Mouse (Mus musculus) ES-E14 (cell line): ENCODE data around the gene C1ra. TPM values are rescaled to one million over a fixed set of nuclear protein-coding genes. Genes with fewer than 3 reads are reported as not detected.
A peak's percentile ranks its signal among the peaks of the same experiment; 100 is the strongest.

Experiments
- DNase-seq: peaks from one replicate; pipeline ENCODE4 v3.0.0-alpha.2; 2013; ENCODE audit warnings: low read depth, low spot score
- H3K27ac ChIP-seq: 2 replicates; pipeline ENCODE4 v1.5.1; 2012; ENCODE audit warnings: low read depth, mild to moderate bottlenecking, low read length, moderate library complexity, mixed read lengths; ENCODE audit not compliant: poor library complexity, insufficient read depth, severe bottlenecking
- H3K36me3 ChIP-seq: 2 replicates; pipeline ENCODE4 v1.6.1; 2012; ENCODE audit warnings: mild to moderate bottlenecking, low read length, moderate library complexity, mixed read lengths; ENCODE audit not compliant: control insufficient read depth, poor library complexity, insufficient read depth, severe bottlenecking
- H3K4me1 ChIP-seq, 2 experiments: fragments of 150-350 bp in 1 of 2; sonication (generic) in 1 of 2; 2 replicates each; pipeline ENCODE4 v1.6.1; 2012; ENCODE audit warnings: low read length in 2 of 2, mild to moderate bottlenecking in 1 of 2, mixed read lengths in 1 of 2; ENCODE audit not compliant: control insufficient read depth in 2 of 2, insufficient read depth in 2 of 2, poor library complexity in 1 of 2
- H3K4me3 ChIP-seq, 2 experiments: fragments of 150-350 bp in 1 of 2; sonication (generic) in 1 of 2; 2 replicates each; pipeline ENCODE4 v1.5.1; 2012; ENCODE audit warnings: low read length in 2 of 2, low read depth in 1 of 2, mild to moderate bottlenecking in 1 of 2, mixed read lengths in 1 of 2; ENCODE audit not compliant: insufficient read depth in 1 of 2, poor library complexity in 1 of 2, severe bottlenecking in 1 of 2
- H3K9ac ChIP-seq: 2 replicates; pipeline ENCODE4 v1.6.1; 2012; ENCODE audit warnings: low read depth, mild to moderate bottlenecking, low read length, mixed read lengths; ENCODE audit not compliant: poor library complexity, insufficient read depth, severe bottlenecking
- H3K9me3 ChIP-seq: fragments of 150-350 bp; sonication (generic); 2 replicates; pipeline ENCODE4 v1.6.1; 2012; ENCODE audit warnings: low read depth, mild to moderate bottlenecking, low read length; ENCODE audit not compliant: control insufficient read depth, insufficient read depth
- CHD2 ChIP-seq: IDR thresholded peaks from 2 replicates; pipeline ENCODE4 v1.6.1; 2014; ENCODE audit warnings: mild to moderate bottlenecking, low read depth, low read length, inconsistent platforms
- HCFC1 ChIP-seq: IDR thresholded peaks from 2 replicates; pipeline ENCODE4 v1.6.1; 2012; ENCODE audit warnings: low read length, inconsistent platforms, borderline replicate concordance; ENCODE audit not compliant: insufficient read depth
- MAFK ChIP-seq: IDR thresholded peaks from 2 replicates; pipeline ENCODE4 v1.6.1; 2014; ENCODE audit warnings: mild to moderate bottlenecking, low read depth, low read length, inconsistent platforms; ENCODE audit not compliant: insufficient read depth
- ZC3H11A ChIP-seq: IDR thresholded peaks from 2 replicates; pipeline ENCODE4 v1.6.1; 2012; ENCODE audit warnings: low read depth, mild to moderate bottlenecking, inconsistent platforms, low read length, borderline replicate concordance
- ZNF384 ChIP-seq: IDR thresholded peaks from 2 replicates; pipeline ENCODE4 v1.6.1; 2012; ENCODE audit warnings: low read depth, low read length, inconsistent platforms
- in situ Hi-C, 2 experiments: fragments of 600-800 bp; cut with MboI; formaldehyde crosslinking; loops; one replicate each; pipeline ENCODE4 v1.15.1; 2025; ENCODE audit warnings: low sequenced_read_pairs in 2 of 2, inconsistent platforms in 1 of 2; ENCODE audit not compliant: unreplicated experiment in 2 of 2
- total RNA-seq: library from RNA; depleted of rRNA; stranded (reverse); fragments of 300-350 nt; gene quantifications from 2 replicates; pipeline ENCODE4 v1.2.3, GENCODE M21; 2012

C1ra gene
- total RNA-seq, 1 experiment: 0.31 TPM

DNA sequence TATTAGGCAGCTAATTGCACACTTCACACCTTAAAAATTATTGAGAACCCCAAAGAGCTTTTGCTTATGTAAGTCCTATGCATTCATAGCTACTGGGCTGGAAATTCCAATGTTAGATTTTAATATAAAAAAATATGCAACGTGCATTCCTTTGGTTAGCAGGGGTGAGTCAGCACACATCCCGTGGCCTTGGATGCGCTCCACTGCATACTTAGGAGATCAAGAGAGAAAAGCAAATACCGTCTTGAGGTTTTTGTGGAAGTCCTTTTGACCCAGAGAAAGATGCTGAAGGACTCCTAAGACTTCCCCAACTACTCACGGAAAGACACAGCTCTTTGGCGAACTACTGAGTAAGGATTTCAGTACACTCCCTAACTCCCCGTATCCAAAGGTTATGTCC lies 27.4 kb upstream of the C1ra start:
- H3K9ac ChIP-seq: no peak overlapping the region; the same call in 1 of the 2 replicates
- DNase-seq: no peak
- no peaks in the 10 kb centered on the region for H3K36me3 ChIP-seq
- no peaks in the 10 kb centered on the region for H3K9me3 ChIP-seq
- H3K4me3 ChIP-seq: peak overlapping the region in 1 of 2 experiments; percentile 82; a peak in 2 of 4 replicates
- in situ Hi-C loops: no loop called here
- H3K4me1 ChIP-seq: peaks cover 5 to 11% of the 10 kb centered on the region in 2 experiments; a peak in 3 of 4 replicates
- TF ChIP-seq ZC3H11A (no peak), HCFC1 (no peak), CHD2 (no peak), MAFK (no peak), ZNF384 (no peak)
- H3K27ac ChIP-seq: no peak overlapping the region

DNA sequence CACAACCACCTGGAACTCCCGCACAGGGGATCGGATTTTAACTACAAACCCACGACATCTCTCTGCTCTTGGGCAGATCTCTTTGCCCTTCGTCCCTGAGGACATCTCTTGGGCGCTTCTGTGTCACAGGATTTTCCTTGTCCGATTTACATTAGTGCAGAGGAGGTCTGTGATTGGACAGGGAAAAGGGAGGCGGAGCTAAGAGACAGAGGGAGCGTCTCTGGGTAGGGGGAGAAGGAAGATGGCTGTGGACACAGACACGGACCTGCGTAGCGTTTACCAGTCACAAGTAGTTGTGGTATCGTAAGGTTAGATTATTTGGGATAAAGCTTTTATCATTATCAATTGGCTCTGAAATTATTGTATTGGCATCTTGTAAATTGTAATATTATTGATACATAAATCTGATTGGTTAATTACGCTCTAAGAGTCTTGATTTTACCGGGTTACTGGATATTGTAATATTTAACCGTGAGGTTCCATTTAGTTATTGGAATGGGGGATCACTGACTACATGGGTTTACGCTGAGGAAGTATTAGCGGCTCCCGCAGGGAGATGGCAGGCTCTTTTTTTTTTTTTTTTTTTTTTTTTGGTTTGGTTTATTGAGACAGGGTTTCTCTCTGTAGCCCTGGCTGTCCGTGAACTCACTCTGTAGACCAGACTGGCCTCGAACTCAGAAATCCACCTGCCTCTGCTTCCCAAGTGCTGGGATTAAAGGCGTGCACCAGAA lies 26.6 kb upstream of the C1ra start:
- peak overlapping the region; percentile 71 for H3K9ac ChIP-seq
- H3K27ac ChIP-seq: no peak overlapping the region
- in situ Hi-C loops: no loop called here
- H3K9me3 ChIP-seq: no peaks in the 10 kb centered on the region
- H3K36me3 ChIP-seq: no peaks in the 10 kb centered on the region
- DNase-seq: no peak
- peaks cover 5 to 8% of the 10 kb centered on the region in 2 experiments; a peak in 2 of 4 replicates for H3K4me1 ChIP-seq
- TF ChIP-seq ZNF384 (peak; percentile 88), CHD2 (no peak), HCFC1 (no peak)
- H3K4me3 ChIP-seq: peak overlapping the region; percentile 36 to 82

DNA sequence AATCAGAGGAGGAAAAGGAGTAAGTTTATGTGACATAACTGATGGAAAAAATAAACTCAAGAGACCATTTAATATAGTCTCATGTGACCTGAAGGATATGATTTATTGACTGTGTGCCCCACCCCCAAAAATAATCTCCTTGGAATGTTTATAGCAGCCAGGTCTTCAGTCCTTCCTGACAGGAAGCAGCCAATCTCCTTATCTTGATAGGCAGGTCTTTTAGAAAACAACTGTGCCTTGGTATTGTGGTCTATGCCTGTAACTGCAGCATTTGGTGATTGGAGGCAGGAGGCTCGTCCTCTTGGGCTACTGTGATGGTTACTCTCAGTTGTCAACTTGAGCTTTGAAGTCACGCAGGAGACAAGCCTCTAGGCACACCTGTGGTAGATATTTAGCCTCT lies 24.7 kb upstream of the C1ra start:
- no peaks in the 10 kb centered on the region for H3K36me3 ChIP-seq

DNA sequence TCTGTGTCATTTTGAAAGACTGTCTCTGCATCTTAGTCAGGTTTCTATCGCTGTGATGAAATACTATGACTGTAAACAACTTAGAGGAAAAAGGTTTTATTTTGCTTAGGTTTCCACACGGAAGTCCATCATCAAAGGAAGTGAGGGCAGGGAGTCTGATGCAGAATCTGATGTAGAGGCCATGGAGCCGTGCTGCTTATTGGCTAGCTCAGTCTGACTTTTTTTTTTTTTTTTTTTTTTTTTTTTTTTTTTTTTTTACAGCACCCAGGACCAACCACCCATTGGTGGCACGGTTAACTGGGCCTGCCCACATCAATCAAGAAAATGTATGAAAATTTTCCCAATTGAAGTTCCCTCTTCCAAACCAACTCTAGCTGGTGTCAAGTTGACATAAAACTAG lies 23.3 kb upstream of the C1ra start:
- in situ Hi-C loops: no loop called here
- no peak for DNase-seq
- Histone ChIP-seq H3K9me3 (no peaks in the 10 kb centered on the region), H3K9ac (no peak overlapping the region), H3K36me3 (no peaks in the 10 kb centered on the region), H3K4me3 (no peak overlapping the region), H3K27ac (no peak overlapping the region), H3K4me1 (peaks cover 5 to 7% of the 10 kb centered on the region in 2 experiments; a peak in 2 of 4 replicates)
- TF ChIP-seq ZNF384: peak; percentile 75; the same call in 1 of the 2 replicates
- TF ChIP-seq HCFC1: no peak
- TF ChIP-seq CHD2: no peak

More for the DNA sequence above, 24.7 kb upstream of the C1ra start:
- Histone ChIP-seq H3K4me3 (no peak overlapping the region), H3K27ac (no peak overlapping the region), H3K9ac (no peak overlapping the region), H3K4me1 (peaks cover 4 to 5% of the 10 kb centered on the region in 2 experiments; a peak in 2 of 4 replicates), H3K9me3 (no peaks in the 10 kb centered on the region)
- in situ Hi-C loops: no loop called here
- no peak for TF ChIP-seq ZNF384
- no peak for TF ChIP-seq HCFC1
- TF ChIP-seq MAFK: no peak
- TF ChIP-seq ZC3H11A: no peak
- TF ChIP-seq CHD2: no peak
- DNase-seq: no peak

DNA sequence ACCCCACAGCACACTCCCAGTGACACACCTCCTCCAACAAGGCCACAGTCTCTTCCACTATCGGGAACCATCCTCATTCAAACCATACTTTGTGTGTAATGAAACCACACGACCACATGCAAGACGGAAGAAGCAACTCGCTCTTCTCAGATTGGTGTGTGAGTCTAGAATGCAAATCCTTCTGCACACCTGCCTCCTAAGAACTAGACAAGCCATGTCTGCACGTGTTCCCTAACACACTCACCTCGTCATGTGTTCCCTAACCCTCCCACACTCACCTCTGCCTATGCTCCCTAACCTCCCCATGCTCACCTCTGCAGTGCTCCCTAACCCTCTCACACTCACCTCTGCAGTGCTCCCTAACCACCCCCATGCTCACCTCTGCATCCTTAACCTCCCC lies 20.8 kb upstream of the C1ra start:
- Histone ChIP-seq H3K9me3 (no peaks in the 10 kb centered on the region), H3K9ac (no peak overlapping the region), H3K4me3 (no peak overlapping the region), H3K27ac (no peak overlapping the region), H3K4me1 (peaks cover 0 to 3% of the 10 kb centered on the region in 2 experiments; a peak in 1 of 4 replicates), H3K36me3 (no peaks in the 10 kb centered on the region)
- in situ Hi-C loops: no loop called here
- TF ChIP-seq MAFK (no peak), ZNF384 (no peak), ZC3H11A (no peak), CHD2 (no peak), HCFC1 (no peak)
- DNase-seq: no peak
